18 mouse cellular contexts compared by ENCODE assay signal in the genomic region with DNA sequence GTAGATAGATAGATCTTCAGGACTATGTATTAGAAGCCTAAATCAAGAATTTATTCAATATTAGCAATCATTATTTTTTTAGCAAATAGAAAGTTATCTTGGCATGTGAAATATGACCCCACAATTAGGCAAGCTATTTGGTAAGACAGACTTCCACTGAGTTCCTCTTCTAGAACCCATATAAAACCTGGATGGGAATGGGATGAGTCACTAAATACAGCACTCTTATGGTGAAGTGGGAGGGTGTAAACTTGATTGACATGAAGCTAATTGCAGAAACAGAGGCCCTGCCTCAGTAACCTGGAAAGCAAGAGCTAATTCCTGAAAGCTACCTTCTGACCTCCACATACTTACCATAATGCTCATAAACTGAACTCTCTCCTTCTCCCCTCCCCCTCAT.
"Had no signal": no experiment of that assay in that cellular context is flagged by ENCODE, and none has a peak within 500 bp of the region (broad histone marks: within the 10 kb centered on the region; RNA-seq: fewer than 3 reads in every experiment).

No protein-coding gene starts in this region.

- H3K4me3 ChIP-seq: kidney, embryonic 15.5 days; limb, embryonic 10.5 days; limb, embryonic 13.5 days; liver, embryonic 12.5 days; liver, embryonic 15.5 days; lung, embryonic 15.5 days; midbrain, embryonic 13.5 days had no signal

- DNase-seq: kidney, adult 8-10 months; kidney, postnatal 14 days; kidney, postnatal 4 days; liver; lung, adult 18-20 months; lung, postnatal 10 days; lung, postnatal 36 days; thymus, adult 2 months; thymus, postnatal 14 days; thymus, postnatal 4 days had no signal

- H3K4me1 ChIP-seq: kidney, embryonic 15.5 days; limb, embryonic 10.5 days; limb, embryonic 13.5 days; liver, embryonic 12.5 days; liver, embryonic 15.5 days; lung, embryonic 15.5 days; midbrain, embryonic 13.5 days had no signal

- H3K9me3 ChIP-seq: kidney, embryonic 15.5 days; limb, embryonic 10.5 days; limb, embryonic 13.5 days; liver, embryonic 12.5 days; liver, embryonic 15.5 days; lung, embryonic 15.5 days; midbrain, embryonic 13.5 days had no signal

- H3K27me3 ChIP-seq: kidney, embryonic 15.5 days; limb, embryonic 13.5 days; liver, embryonic 12.5 days; liver, embryonic 15.5 days; lung, embryonic 15.5 days; midbrain, embryonic 13.5 days had no signal

- H3K27ac ChIP-seq: kidney, embryonic 15.5 days; limb, embryonic 10.5 days; limb, embryonic 13.5 days; liver, embryonic 12.5 days; liver, embryonic 15.5 days; lung, embryonic 15.5 days; midbrain, embryonic 13.5 days; stomach, postnatal 0 days had no signal

- H3K4me2 ChIP-seq: kidney, embryonic 15.5 days; limb, embryonic 13.5 days; liver, embryonic 12.5 days; liver, embryonic 15.5 days; lung, embryonic 15.5 days; midbrain, embryonic 13.5 days had no signal

- H3K9ac ChIP-seq: kidney, embryonic 15.5 days; limb, embryonic 13.5 days; liver, embryonic 12.5 days; liver, embryonic 15.5 days; lung, embryonic 15.5 days; midbrain, embryonic 13.5 days had no signal

- ATAC-seq: liver, embryonic 12.5 days; midbrain, embryonic 13.5 days had no signal

- H3K36me3 ChIP-seq: kidney, embryonic 15.5 days; limb, embryonic 10.5 days; limb, embryonic 13.5 days; liver, embryonic 12.5 days; liver, embryonic 15.5 days; lung, embryonic 15.5 days; midbrain, embryonic 13.5 days had no signal
